Mouse (Mus musculus) erythroblast, embryonic 14.5 days (primary cell): ENCODE results near the gene Slc35f3. TPM values are rescaled to one million over a fixed set of nuclear protein-coding genes. Genes with fewer than 3 reads are reported as not detected.

ENCODE experiments used
- H3K27me3 ChIP-seq: 2 replicates; pipeline ENCODE4 v1.6.1; 2012; ENCODE audit warnings: inconsistent platforms; ENCODE audit not compliant: control insufficient read depth
- H3K36me3 ChIP-seq: 2 replicates; pipeline ENCODE4 v1.6.1; 2012; ENCODE audit warnings: mild to moderate bottlenecking, inconsistent platforms; ENCODE audit not compliant: control insufficient read depth
- H3K4me1 ChIP-seq: 2 replicates; pipeline ENCODE4 v1.6.1; 2012; ENCODE audit warnings: inconsistent platforms; ENCODE audit not compliant: control insufficient read depth
- H3K4me3 ChIP-seq: replicated peaks from 2 replicates; pipeline ENCODE3; 2012; ENCODE audit warnings: moderate library complexity, mild to moderate bottlenecking, inconsistent platforms
- H3K9me3 ChIP-seq: 2 replicates; pipeline ENCODE4 v1.6.1; 2012; ENCODE audit warnings: low read length, inconsistent platforms, mixed read lengths; ENCODE audit not compliant: control insufficient read depth
- GATA1 ChIP-seq: IDR thresholded peaks from 2 replicates; pipeline ENCODE4 v1.6.1; 2012; ENCODE audit warnings: low read length, inconsistent platforms, mixed read lengths
- TAL1 ChIP-seq: IDR thresholded peaks from 3 replicates; pipeline ENCODE4 v1.6.1; 2012; ENCODE audit warnings: low read length, inconsistent platforms, mixed read lengths
- polyA plus RNA-seq: library from polyadenylated mRNA; stranded (reverse); fragments of >175 nt; gene quantifications from 2 replicates; pipeline ENCODE4 v1.2.3, GENCODE M21; 2012

The Slc35f3 gene
- polyA plus RNA-seq, 1 experiment = not detected

- no peaks in the 10 kb centered on the region for H3K4me1 ChIP-seq
- no peaks in the 10 kb centered on the region for H3K36me3 ChIP-seq
- no peak overlapping the region for H3K4me3 ChIP-seq
- TF ChIP-seq TAL1 = no peak
- no peak for TF ChIP-seq GATA1
- no peaks in the 10 kb centered on the region for H3K9me3 ChIP-seq
- H3K27me3 ChIP-seq = no peaks in the 10 kb centered on the region
Measured at GRCm38 (mm10) chr8:126273066-126273465, 25.3 kb upstream of the Slc35f3 start.

DNA sequence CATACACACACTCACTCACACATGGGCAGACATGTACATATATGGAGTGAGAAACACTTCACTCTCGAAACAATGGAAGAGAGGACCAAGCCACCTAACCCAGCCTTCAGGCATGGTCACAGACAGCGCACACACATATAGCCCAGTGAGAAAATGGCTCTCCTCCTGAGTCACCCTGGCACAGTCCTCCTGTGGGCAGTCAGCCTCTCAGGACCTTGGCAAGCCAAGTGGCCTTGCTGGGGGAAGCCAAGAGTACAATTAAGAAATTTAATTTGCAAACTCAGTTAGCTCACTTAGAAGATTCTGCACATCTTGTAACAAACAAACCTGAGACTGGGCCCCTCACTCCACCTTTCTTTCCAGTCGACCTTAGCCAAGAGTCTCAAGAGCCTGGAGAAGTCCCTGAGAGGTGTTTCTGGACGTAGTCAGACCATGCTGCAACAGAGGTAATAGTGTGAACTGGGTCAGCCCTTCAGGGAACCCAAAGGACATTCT lies 23.4 kb upstream of the Slc35f3 start:
- no peaks in the 10 kb centered on the region for H3K36me3 ChIP-seq
- TF ChIP-seq TAL1 (no peak), GATA1 (no peak)
- H3K27me3 ChIP-seq = no peaks in the 10 kb centered on the region
- H3K4me1 ChIP-seq = no peaks in the 10 kb centered on the region
- H3K9me3 ChIP-seq = no peaks in the 10 kb centered on the region
- no peak overlapping the region for H3K4me3 ChIP-seq

GRCm38 (mm10) chr8:126275886-126276285 lies 22.5 kb upstream of the Slc35f3 start:
- Histone ChIP-seq H3K27me3 (no peaks in the 10 kb centered on the region), H3K4me1 (no peaks in the 10 kb centered on the region), H3K4me3 (no peak overlapping the region), H3K9me3 (no peaks in the 10 kb centered on the region), H3K36me3 (no peaks in the 10 kb centered on the region)
- TF ChIP-seq TAL1 (no peak), GATA1 (no peak)

GRCm38 (mm10) chr8:126291951-126292350 lies 6.4 kb upstream of the Slc35f3 start:
- H3K4me1 ChIP-seq = no peaks in the 10 kb centered on the region
- H3K4me3 ChIP-seq = no peak overlapping the region
- H3K36me3 ChIP-seq = no peaks in the 10 kb centered on the region
- no peaks in the 10 kb centered on the region for H3K9me3 ChIP-seq
- no peak for TF ChIP-seq TAL1
- no peak for TF ChIP-seq GATA1
- no peaks in the 10 kb centered on the region for H3K27me3 ChIP-seq

- Histone ChIP-seq H3K36me3 (no peaks in the 10 kb centered on the region), H3K4me3 (no peak overlapping the region), H3K9me3 (no peaks in the 10 kb centered on the region), H3K4me1 (no peaks in the 10 kb centered on the region), H3K27me3 (peaks cover 28% of the 10 kb centered on the region)
- TF ChIP-seq GATA1 = no peak
- no peak for TF ChIP-seq TAL1
Measured at GRCm38 (mm10) chr8:126297284-126297845, 993 bp upstream of the Slc35f3 start.

DNA sequence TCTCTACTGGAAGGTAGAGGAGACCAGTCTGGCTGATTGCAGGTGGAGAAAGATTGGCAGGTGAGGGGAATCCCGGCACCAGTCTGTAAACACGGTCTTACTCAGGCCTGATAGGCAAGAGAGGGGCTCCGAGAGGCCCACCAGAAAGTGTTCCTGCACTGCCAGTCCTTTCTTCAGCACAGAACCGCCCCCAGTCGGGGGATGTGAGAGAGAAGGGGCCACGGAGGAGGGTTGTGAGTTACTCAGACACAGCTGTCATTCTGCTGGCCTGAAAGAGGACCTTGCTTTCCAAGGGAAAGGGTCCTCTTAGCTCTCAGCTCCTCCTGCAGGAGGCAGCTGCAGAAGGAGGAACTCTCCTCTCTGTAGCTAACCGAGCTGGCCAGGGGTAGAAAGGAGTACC lies 975 bp downstream of the Slc35f3 start:
- H3K9me3 ChIP-seq = peaks cover 3% of the 10 kb centered on the region; the same call in 1 of the 2 replicates
- no peaks in the 10 kb centered on the region for H3K4me1 ChIP-seq
- peaks cover 28% of the 10 kb centered on the region for H3K27me3 ChIP-seq
- no peak for TF ChIP-seq TAL1
- H3K36me3 ChIP-seq = no peaks in the 10 kb centered on the region
- no peak overlapping the region for H3K4me3 ChIP-seq

- Histone ChIP-seq H3K4me1 (no peaks in the 10 kb centered on the region), H3K27me3 (peaks cover 28% of the 10 kb centered on the region), H3K9me3 (peaks cover 3% of the 10 kb centered on the region; the same call in 1 of the 2 replicates), H3K36me3 (no peaks in the 10 kb centered on the region), H3K4me3 (no peak overlapping the region)
- TF ChIP-seq TAL1 = no peak
- TF ChIP-seq GATA1 = no peak
Measured at GRCm38 (mm10) chr8:126300350-126300749, 2.0 kb downstream of the Slc35f3 start.

DNA sequence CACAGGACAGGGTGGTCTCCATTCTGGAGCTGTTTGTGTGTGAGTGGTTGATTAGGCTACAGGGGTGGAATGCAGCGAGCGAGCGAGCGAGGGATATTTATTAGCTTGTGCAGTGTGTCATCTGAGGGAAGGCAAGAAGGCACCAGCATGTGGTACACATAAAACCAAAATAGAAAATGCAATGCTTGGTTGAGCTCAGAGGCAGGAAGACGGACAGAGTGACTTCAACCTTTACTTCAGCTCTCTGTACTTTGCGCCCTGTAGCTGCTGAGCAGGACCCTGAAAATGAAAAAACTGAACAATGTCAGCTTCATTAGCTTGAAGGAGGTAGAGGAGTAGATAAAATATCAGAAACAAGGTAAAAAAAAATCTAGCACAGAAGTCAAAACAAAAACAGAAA lies 3.2 kb downstream of the Slc35f3 start:
- no peaks in the 10 kb centered on the region for H3K36me3 ChIP-seq
- H3K4me1 ChIP-seq = no peaks in the 10 kb centered on the region
- TF ChIP-seq GATA1 = no peak
- TF ChIP-seq TAL1 = no peak
- peaks cover 28% of the 10 kb centered on the region for H3K27me3 ChIP-seq
- H3K4me3 ChIP-seq = no peak overlapping the region
- peaks cover 3% of the 10 kb centered on the region; the same call in 1 of the 2 replicates for H3K9me3 ChIP-seq

DNA sequence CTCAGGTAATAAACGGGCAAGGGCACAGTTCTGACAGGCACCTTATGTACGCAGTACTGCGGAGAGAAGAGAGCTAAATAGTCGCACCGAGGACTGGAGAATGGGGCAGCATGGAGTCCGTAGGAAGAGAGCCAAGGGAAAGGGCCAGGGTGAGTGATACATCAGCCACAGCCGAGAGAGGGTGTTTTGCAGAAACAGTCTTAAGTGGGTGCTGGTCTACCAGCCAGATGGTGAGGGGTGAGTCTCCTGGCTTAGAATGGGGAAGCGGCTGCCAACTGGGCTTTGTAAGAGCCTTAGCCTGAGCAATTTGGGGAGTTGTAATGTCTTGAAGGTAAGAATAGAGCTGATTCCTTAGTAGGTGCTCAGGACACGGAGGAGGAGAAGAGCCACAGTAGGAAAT lies 8.8 kb downstream of the Slc35f3 start:
- Histone ChIP-seq H3K4me1 (no peaks in the 10 kb centered on the region), H3K4me3 (no peak overlapping the region), H3K36me3 (no peaks in the 10 kb centered on the region), H3K27me3 (no peaks in the 10 kb centered on the region), H3K9me3 (peaks cover 17% of the 10 kb centered on the region)
- TF ChIP-seq GATA1 = no peak
- no peak for TF ChIP-seq TAL1

- no peak for TF ChIP-seq GATA1
- TF ChIP-seq TAL1 = no peak
- Histone ChIP-seq H3K4me1 (no peaks in the 10 kb centered on the region), H3K4me3 (no peak overlapping the region), H3K9me3 (peaks cover 14% of the 10 kb centered on the region), H3K36me3 (no peaks in the 10 kb centered on the region), H3K27me3 (no peaks in the 10 kb centered on the region)
Measured at GRCm38 (mm10) chr8:126309015-126309414, 10.7 kb downstream of the Slc35f3 start.
